Mouse (Mus musculus) hindbrain, embryonic 12.5 days (tissue): Measurements from ENCODE around the gene Ptprr. TPM values are rescaled to one million over a fixed set of nuclear protein-coding genes. Genes with fewer than 3 reads are reported as not detected.
A peak's percentile ranks its signal among the peaks of the same experiment; 100 is the strongest.

Source experiments
- ATAC-seq: fragments of 200-750 bp; cut with Nextera tagmentation; 2 replicates; pipeline ENCODE4 v1.8.0; 2017; ENCODE audit warnings: moderate TSS enrichment; ENCODE audit not compliant: low FRiP score
- H3K27ac ChIP-seq: fragments of 300-500 bp; sonication (generic); 2 replicates; pipeline ENCODE4 v1.5.1; 2016; ENCODE audit warnings: mild to moderate bottlenecking
- H3K27me3 ChIP-seq: fragments of 300-500 bp; sonication (generic); 2 replicates; pipeline ENCODE4 v1.6.1; 2016; ENCODE audit warnings: mild to moderate bottlenecking
- H3K36me3 ChIP-seq: fragments of 300-500 bp; sonication (generic); 2 replicates; pipeline ENCODE4 v1.6.1; 2016; ENCODE audit warnings: mild to moderate bottlenecking
- H3K4me1 ChIP-seq: fragments of 300-500 bp; sonication (generic); 2 replicates; pipeline ENCODE4 v1.6.1; 2016
- H3K4me2 ChIP-seq: fragments of 300-500 bp; sonication (generic); replicated peaks from 2 replicates; pipeline ENCODE4 v1.6.1; 2016; ENCODE audit warnings: mild to moderate bottlenecking
- H3K4me3 ChIP-seq: fragments of 300-500 bp; sonication (generic); 2 replicates; pipeline ENCODE4 v1.5.1; 2016; ENCODE audit warnings: mild to moderate bottlenecking
- H3K9ac ChIP-seq: fragments of 300-500 bp; sonication (generic); 2 replicates; pipeline ENCODE4 v1.6.1; 2016; ENCODE audit warnings: mild to moderate bottlenecking, moderate library complexity
- H3K9me3 ChIP-seq: fragments of 300-500 bp; sonication (generic); replicated peaks from 2 replicates; pipeline ENCODE4 v1.6.1; 2016; ENCODE audit warnings: mild to moderate bottlenecking
- WGBS: fragments of 180-500 bp; shearing (Covaris S2); methylation state at CpG from one replicate; pipeline ENCODE4 v1.1.7; 2016; 5-methylcytosine and 5-hydroxymethylcytosine counted together
- polyA plus RNA-seq: library from polyadenylated mRNA; unstranded; fragments of >200 nt; fragmentation: Nextera tagmentation; extraction: Ambion mirVana; gene quantifications from 2 replicates; pipeline ENCODE4 v1.2.1, GENCODE M21; 2016

The Ptprr gene
- polyA plus RNA-seq, 1 experiment from 2014 or later: 4.6 TPM

- Histone ChIP-seq H3K36me3 (no peaks in the 10 kb centered on the region), H3K27ac (no peak overlapping the region; the same call in 1 of the 2 replicates), H3K4me2 (peak overlapping the region; percentile 27), H3K27me3 (no peaks in the 10 kb centered on the region), H3K4me3 (no peak overlapping the region), H3K9me3 (no peaks in the 10 kb centered on the region), H3K4me1 (no peaks in the 10 kb centered on the region), H3K9ac (no peak overlapping the region)
- no peak for ATAC-seq
- 26% methylated on average over 9 of the region's 9 CpGs for WGBS
Measured at GRCm38 (mm10) chr10:116207987-116208726, 190.1 kb downstream of the Ptprr start.

GRCm38 (mm10) chr10:116208727-116209115 lies 190.7 kb downstream of the Ptprr start:
- H3K4me1 ChIP-seq: no peaks in the 10 kb centered on the region
- no peak for ATAC-seq
- no peak overlapping the region for H3K4me2 ChIP-seq
- 61% methylated on average over 9 of the region's 9 CpGs for WGBS
- no peak overlapping the region for H3K4me3 ChIP-seq
- H3K9me3 ChIP-seq: no peaks in the 10 kb centered on the region
- no peaks in the 10 kb centered on the region for H3K36me3 ChIP-seq
- no peaks in the 10 kb centered on the region for H3K27me3 ChIP-seq
- no peak overlapping the region for H3K9ac ChIP-seq
- H3K27ac ChIP-seq: no peak overlapping the region; the same call in 1 of the 2 replicates

DNA sequence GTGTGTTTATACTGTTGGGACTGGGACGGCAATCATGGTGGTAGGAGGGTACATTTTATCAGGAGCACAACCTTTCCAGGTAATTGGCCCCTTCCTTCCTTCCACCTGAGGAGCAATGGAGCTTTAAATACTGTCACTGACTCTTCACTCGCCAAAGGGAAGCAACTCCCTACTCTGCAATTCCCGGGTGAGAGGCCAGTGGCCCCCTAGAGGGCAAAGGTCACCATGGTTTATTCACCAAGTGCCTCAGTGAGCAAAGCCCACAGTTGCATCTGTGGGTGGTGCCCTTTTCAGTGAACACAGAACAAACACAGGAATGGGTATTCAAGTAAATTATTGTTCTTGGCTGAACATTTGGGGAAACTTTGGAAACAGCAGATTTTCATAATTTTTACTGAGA lies 194.1 kb downstream of the Ptprr start:
- no peaks in the 10 kb centered on the region for H3K4me1 ChIP-seq
- no peaks in the 10 kb centered on the region for H3K27me3 ChIP-seq
- WGBS: 20% methylated on average over 3 of the region's 3 CpGs
- no peak overlapping the region for H3K27ac ChIP-seq
- ATAC-seq: no peak
- no peaks in the 10 kb centered on the region for H3K9me3 ChIP-seq
- H3K4me3 ChIP-seq: no peak overlapping the region
- H3K36me3 ChIP-seq: no peaks in the 10 kb centered on the region
- no peak overlapping the region for H3K4me2 ChIP-seq
- no peak overlapping the region for H3K9ac ChIP-seq

DNA sequence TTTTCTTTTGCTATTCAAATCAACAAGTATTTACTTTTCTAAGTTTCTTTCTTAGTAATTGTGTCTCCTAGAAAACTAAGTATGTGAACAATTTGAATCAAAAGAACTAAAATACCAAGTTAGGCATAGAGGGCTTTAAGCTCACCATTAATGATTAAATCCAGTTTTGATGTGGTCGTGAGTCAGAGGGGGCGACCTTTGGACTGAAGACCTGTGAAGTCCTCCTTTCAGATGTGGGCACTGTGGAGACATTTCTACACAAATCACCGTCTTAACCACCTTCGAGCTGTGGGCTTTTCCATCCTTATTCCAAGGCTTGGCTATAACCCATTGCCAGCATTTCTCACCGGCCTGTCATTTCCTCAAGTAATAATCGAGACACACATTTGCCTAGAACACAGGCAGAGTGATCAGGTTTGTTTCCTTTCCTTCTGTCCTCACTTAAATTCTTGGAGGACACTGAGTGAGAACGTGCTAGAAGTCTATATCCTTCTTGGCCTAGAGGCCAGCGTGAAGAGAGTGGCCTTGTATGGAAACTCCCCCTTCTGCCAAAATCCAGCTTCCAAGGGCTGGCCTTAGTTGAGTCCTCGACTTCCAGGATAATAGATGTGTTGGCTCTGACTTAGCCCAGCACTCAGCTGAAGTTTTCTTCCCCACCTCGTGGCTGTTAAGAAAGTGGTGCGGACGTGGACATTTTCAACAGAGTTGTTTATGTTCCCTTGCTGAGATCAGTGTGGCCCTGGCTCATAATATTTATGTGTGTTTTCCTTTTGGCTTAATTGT lies 202.5 kb downstream of the Ptprr start:
- Histone ChIP-seq H3K27ac (no peak overlapping the region), H3K4me3 (no peak overlapping the region), H3K9me3 (no peaks in the 10 kb centered on the region), H3K4me2 (no peak overlapping the region), H3K9ac (no peak overlapping the region), H3K4me1 (no peaks in the 10 kb centered on the region), H3K27me3 (no peaks in the 10 kb centered on the region), H3K36me3 (no peaks in the 10 kb centered on the region)
- 87% methylated on average over 12 of the region's 12 CpGs for WGBS
- no peak for ATAC-seq

DNA sequence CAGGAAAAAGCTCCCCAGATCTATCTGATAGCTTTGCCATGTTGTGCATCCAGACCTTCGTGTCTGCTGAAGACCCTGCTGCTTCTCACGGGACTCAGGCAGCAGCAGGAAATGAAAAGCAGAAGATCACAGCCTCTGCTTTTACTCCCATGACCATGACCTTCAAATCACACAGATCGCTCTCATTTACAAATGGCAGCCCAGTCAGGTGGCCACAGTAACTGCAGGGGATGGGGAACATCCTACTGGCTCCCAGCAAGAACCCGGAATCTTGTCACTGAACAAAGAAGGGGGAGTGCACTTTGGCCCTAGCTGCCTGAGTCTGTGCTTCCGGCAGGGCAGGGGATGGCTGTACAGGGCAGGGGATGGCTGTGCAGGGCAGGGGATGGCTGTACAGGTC lies 217.3 kb downstream of the Ptprr start:
- Histone ChIP-seq H3K36me3 (no peaks in the 10 kb centered on the region), H3K4me1 (no peaks in the 10 kb centered on the region), H3K9ac (no peak overlapping the region), H3K27me3 (no peaks in the 10 kb centered on the region), H3K4me2 (no peak overlapping the region), H3K9me3 (no peaks in the 10 kb centered on the region), H3K27ac (no peak overlapping the region), H3K4me3 (no peak overlapping the region)
- WGBS: 58% methylated on average over 5 of the region's 5 CpGs
- no peak for ATAC-seq

DNA sequence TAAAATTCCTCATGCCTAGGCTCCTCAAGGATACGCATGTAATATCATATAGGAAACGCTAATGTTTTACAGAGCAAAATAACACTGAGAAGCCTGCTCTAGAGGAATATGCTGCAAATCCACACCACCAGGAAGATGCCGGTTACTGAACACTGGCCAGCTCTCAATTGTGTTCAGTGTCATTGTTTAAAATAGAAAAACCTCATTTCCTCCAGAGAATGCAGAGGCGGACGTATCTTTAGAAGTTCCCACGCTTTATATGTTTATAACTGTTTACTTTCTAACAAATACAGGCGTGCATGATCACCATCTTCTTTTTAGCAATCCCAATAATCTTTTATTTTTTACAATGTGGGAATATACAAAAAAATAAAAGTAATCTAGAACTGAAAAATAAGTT lies 224.2 kb downstream of the Ptprr start:
- Histone ChIP-seq H3K4me1 (no peaks in the 10 kb centered on the region), H3K36me3 (no peaks in the 10 kb centered on the region), H3K27me3 (no peaks in the 10 kb centered on the region), H3K4me3 (no peak overlapping the region), H3K4me2 (no peak overlapping the region), H3K27ac (no peak overlapping the region), H3K9ac (no peak overlapping the region), H3K9me3 (no peaks in the 10 kb centered on the region; the same call in 1 of the 2 replicates)
- 75% methylated on average over 7 of the region's 7 CpGs for WGBS
- no peak for ATAC-seq

DNA sequence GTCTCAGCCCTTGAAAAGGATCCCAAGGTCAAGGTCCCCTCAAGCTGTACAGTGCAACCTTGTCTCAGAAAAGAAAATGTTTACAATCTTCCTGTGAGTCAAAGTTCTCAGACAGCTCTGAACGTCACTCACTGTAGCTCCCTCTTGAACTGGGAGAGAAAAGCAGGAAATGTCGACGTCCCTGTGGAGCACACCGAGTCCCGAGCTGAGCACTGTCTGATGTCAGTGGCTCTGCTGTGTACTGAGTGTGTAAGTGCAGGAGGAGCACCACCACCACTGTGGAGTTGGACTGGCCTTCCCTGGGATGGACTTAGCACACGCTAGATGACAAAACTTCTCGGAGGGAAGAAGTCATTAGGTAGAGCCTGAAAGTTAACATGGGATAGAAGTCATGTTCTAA lies 225.4 kb downstream of the Ptprr start:
- H3K4me3 ChIP-seq: no peak overlapping the region
- no peaks in the 10 kb centered on the region; the same call in 1 of the 2 replicates for H3K9me3 ChIP-seq
- 53% methylated on average over 7 of the region's 7 CpGs for WGBS
- H3K27ac ChIP-seq: no peak overlapping the region
- no peak overlapping the region for H3K4me2 ChIP-seq
- H3K4me1 ChIP-seq: no peaks in the 10 kb centered on the region
- ATAC-seq: no peak
- H3K27me3 ChIP-seq: no peaks in the 10 kb centered on the region
- no peak overlapping the region for H3K9ac ChIP-seq
- H3K36me3 ChIP-seq: no peaks in the 10 kb centered on the region

GRCm38 (mm10) chr10:116245632-116246031 lies 227.6 kb downstream of the Ptprr start:
- Histone ChIP-seq H3K36me3 (no peaks in the 10 kb centered on the region), H3K9ac (no peak overlapping the region), H3K4me1 (no peaks in the 10 kb centered on the region), H3K4me2 (no peak overlapping the region), H3K9me3 (no peaks in the 10 kb centered on the region; the same call in 1 of the 2 replicates), H3K4me3 (no peak overlapping the region), H3K27me3 (no peaks in the 10 kb centered on the region), H3K27ac (no peak overlapping the region)
- WGBS: 86% methylated on average over 2 of the region's 2 CpGs
- no peak for ATAC-seq

DNA sequence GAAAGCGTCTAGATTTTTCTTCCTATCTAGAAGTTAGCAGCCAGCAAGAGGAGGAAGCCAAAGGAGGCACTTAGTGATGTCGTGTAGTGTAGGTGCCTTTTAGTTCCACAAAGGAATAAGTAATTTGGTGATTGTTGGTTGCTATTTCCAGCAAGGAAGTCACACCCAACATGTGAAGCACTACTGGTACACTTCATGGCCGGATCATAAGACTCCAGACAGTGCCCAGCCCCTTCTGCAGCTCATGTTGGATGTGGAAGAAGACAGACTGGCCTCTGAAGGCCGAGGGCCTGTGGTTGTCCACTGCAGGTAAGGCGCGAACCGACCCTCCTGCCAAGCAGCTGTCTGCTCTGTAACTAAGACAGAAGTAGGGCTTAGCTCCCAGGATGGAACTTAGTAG lies 234.7 kb downstream of the Ptprr start:
- no peak for ATAC-seq
- Histone ChIP-seq H3K4me1 (no peaks in the 10 kb centered on the region), H3K27me3 (no peaks in the 10 kb centered on the region), H3K4me3 (no peak overlapping the region), H3K9ac (no peak overlapping the region), H3K9me3 (no peaks in the 10 kb centered on the region), H3K4me2 (no peak overlapping the region), H3K36me3 (no peaks in the 10 kb centered on the region), H3K27ac (no peak overlapping the region)
- 86% methylated on average over 7 of the region's 7 CpGs for WGBS

DNA sequence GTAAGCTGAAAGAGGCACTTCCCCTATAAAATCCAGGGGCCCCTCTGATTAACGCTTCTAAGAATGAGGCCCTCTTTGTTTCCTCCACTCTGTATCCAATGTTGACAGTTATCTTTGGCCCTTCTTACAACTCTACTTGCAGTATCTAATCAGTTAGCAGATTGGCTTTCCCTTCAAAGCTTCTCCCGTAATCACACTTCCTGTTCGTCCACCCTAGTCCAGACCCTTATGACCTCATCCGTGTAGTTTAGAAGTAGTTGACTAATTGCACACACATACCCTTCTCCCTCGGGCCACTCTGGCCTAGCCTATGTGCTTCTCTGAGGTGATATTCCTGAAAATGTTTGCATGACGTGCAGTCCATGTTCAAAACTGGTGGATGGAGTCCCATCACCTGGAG lies 236.0 kb downstream of the Ptprr start:
- no peak overlapping the region for H3K9ac ChIP-seq
- no peak for ATAC-seq
- no peak overlapping the region for H3K4me3 ChIP-seq
- no peaks in the 10 kb centered on the region for H3K36me3 ChIP-seq
- H3K4me1 ChIP-seq: no peaks in the 10 kb centered on the region
- no peaks in the 10 kb centered on the region for H3K27me3 ChIP-seq
- H3K9me3 ChIP-seq: no peaks in the 10 kb centered on the region
- no peak overlapping the region for H3K27ac ChIP-seq
- 86% methylated on average over 6 of the region's 6 CpGs for WGBS
- H3K4me2 ChIP-seq: no peak overlapping the region

GRCm38 (mm10) chr10:116259298-116259697 lies 241.3 kb downstream of the Ptprr start:
- Histone ChIP-seq H3K27me3 (no peaks in the 10 kb centered on the region), H3K27ac (no peak overlapping the region), H3K4me1 (no peaks in the 10 kb centered on the region), H3K4me3 (no peak overlapping the region), H3K9me3 (no peaks in the 10 kb centered on the region), H3K36me3 (no peaks in the 10 kb centered on the region), H3K4me2 (no peak overlapping the region), H3K9ac (no peak overlapping the region)
- ATAC-seq: no peak
- 79% methylated on average over 4 of the region's 4 CpGs for WGBS

- no peak for ATAC-seq
- 73% methylated on average over 13 of the region's 13 CpGs for WGBS
Measured at GRCm38 (mm10) chr10:116260658-116261433, 242.8 kb downstream of the Ptprr start.

More at GRCm38 (mm10) chr10:116260658-116261433, 242.8 kb downstream of the Ptprr start:
- Histone ChIP-seq H3K4me3 (no peak overlapping the region), H3K27me3 (no peaks in the 10 kb centered on the region), H3K36me3 (no peaks in the 10 kb centered on the region), H3K9ac (no peak overlapping the region), H3K4me2 (no peak overlapping the region), H3K27ac (no peak overlapping the region), H3K9me3 (no peaks in the 10 kb centered on the region), H3K4me1 (no peaks in the 10 kb centered on the region)
